Mouse (Mus musculus) testis, adult 2 months (tissue): Measurements from ENCODE around the gene Col23a1.

Experiments used
- CTCF ChIP-seq: fragments of 200-500 bp; IDR thresholded peaks from 2 replicates; pipeline ENCODE4 v1.5.1; 2012; ENCODE audit warnings: low read depth, mild to moderate bottlenecking, inconsistent platforms, low read length, moderate library complexity; ENCODE audit not compliant: control insufficient read depth, insufficient read depth, insufficient replicate concordance
- POLR2A ChIP-seq: fragments of 200-500 bp; IDR thresholded peaks from 2 replicates; pipeline ENCODE4 v1.6.1; 2012; ENCODE audit warnings: low read depth, mild to moderate bottlenecking, inconsistent platforms, low read length, moderate library complexity; ENCODE audit not compliant: control insufficient read depth

GRCm38 (mm10) chr11:51551253-51551652, 261.5 kb downstream of the Col23a1 start:
- no peak for TF ChIP-seq CTCF
- TF ChIP-seq POLR2A = no peak
